Mouse (Mus musculus) lung, postnatal 10 days (tissue): ENCODE results near the gene Arid3b.
"Not testable (repeated sequence)": the region's sequence is repeated elsewhere in the genome, so short reads cannot be mapped to it uniquely, and the experiment has no call there.

Experiments used
- DNase-seq: peaks from one replicate; pipeline ENCODE4 v3.0.0; 2021

Gene Arid3b

GRCm38 (mm10) chr9:57836581-57837170, at the start of gene Arid3b:
Gene Arid3b, minus strand, starts transcription at chr9:57836793.
- DNase-seq = peak; percentile 96

- DNase-seq = no peak
Observed at GRCm38 (mm10) chr9:57883413-57883812, 46.8 kb upstream of the Arid3b start.

- not testable (repeated sequence) for DNase-seq
Observed at GRCm38 (mm10) chr9:57881781-57882180, 45.2 kb upstream of the Arid3b start.

GRCm38 (mm10) chr9:57880278-57880677, 43.7 kb upstream of the Arid3b start:
- no peak for DNase-seq

GRCm38 (mm10) chr9:57879213-57879612, 42.6 kb upstream of the Arid3b start:
- no peak for DNase-seq

GRCm38 (mm10) chr9:57874994-57875393, 38.4 kb upstream of the Arid3b start:
- no peak for DNase-seq

- DNase-seq = peak; percentile 8
Observed at GRCm38 (mm10) chr9:57874134-57874533, 37.5 kb upstream of the Arid3b start.

- peak; percentile 21 for DNase-seq
Observed at GRCm38 (mm10) chr9:57870273-57870816, 33.8 kb upstream of the Arid3b start.

- DNase-seq = no peak
Observed at GRCm38 (mm10) chr9:57868767-57869166, 32.2 kb upstream of the Arid3b start.

- DNase-seq = no peak
Observed at GRCm38 (mm10) chr9:57867880-57868279, 31.3 kb upstream of the Arid3b start.

- DNase-seq = no peak
Observed at GRCm38 (mm10) chr9:57867236-57867635, 30.6 kb upstream of the Arid3b start.

- DNase-seq = peak; percentile 29
Observed at GRCm38 (mm10) chr9:57866530-57866929, 29.9 kb upstream of the Arid3b start.

GRCm38 (mm10) chr9:57864336-57864735, 27.7 kb upstream of the Arid3b start:
- DNase-seq = peak; percentile 41

GRCm38 (mm10) chr9:57861951-57862471, 25.4 kb upstream of the Arid3b start:
- DNase-seq = peak; percentile 72

- DNase-seq = no peak
Observed at GRCm38 (mm10) chr9:57856456-57856855, 19.9 kb upstream of the Arid3b start.

- DNase-seq = no peak
Observed at GRCm38 (mm10) chr9:57854280-57854679, 17.7 kb upstream of the Arid3b start.

GRCm38 (mm10) chr9:57839032-57839431, 2.4 kb upstream of the Arid3b start:
- DNase-seq = no peak

GRCm38 (mm10) chr9:57835841-57836514, 615 bp downstream of the Arid3b start:
- DNase-seq = no peak

- no peak for DNase-seq
Observed at GRCm38 (mm10) chr9:57834629-57835417, 1.8 kb downstream of the Arid3b start.

- DNase-seq = no peak
Observed at GRCm38 (mm10) chr9:57833762-57834471, 2.7 kb downstream of the Arid3b start.

GRCm38 (mm10) chr9:57831267-57832082, 5.1 kb downstream of the Arid3b start:
- peak; percentile 98 for DNase-seq
